Mouse (Mus musculus): Measurements from ENCODE around the gene Brd3os. TPM values are rescaled to one million over a fixed set of nuclear protein-coding genes. Genes with fewer than 3 reads are reported as not detected.

The Brd3os gene
- 2.4 and 3.4 TPM in 2 replicates for polyA plus RNA-seq (2015; fragmentation: Nextera tagmentation; extraction: Ambion mirVana)

DNA sequence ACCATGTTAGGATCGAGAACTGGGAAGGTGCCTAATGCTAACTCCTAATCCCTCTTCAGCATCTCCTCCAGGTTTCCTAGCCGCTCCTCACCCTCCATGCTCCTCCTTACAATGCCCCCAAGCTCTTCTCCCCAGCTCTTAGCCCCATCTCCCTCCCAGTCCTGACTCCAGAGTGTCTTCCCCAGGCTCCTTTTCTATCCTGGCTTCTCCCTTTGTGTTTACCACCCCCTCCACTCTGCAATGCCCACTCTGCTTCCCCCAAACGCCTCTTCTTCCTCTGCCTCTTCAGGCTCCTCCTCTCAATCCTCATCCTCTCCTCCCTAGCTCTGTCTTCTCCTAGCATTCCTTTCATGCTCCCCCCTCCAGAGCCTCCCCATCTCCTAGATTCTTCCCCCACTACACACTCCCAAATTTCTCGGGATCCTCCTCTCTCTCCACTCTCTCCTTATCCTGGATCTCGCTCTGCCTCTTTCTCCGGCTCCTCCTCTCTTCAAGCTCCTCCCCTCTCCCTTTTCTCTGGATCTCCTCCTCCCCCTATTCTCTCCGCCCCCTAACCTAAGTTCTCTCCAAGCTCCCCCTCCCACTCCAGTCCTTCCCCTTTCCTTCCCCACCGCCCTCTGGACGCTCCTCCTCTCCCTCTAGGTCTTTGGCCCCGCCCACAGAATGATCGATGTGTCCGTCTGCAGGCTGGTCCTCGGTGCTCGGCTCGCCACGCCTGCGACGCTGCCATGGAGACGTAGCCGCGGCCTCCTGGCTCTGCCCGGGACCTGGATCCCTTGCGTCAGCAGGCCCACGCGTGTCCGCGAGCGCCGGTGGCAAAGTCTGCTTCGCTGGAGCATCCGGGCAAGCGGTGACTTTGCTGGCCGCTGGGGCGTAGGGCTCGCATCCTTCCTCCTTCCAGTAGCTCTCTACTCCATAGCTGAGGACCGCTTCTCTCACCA is at the start of gene Brd3os:
Gene Brd3os, plus strand, starts transcription at position 558 of the 941 bp plus-strand sequence.

GRCm38 (mm10) chr2:27426855-27427457 is 15.2 kb upstream of the Brd3os start, which contains the start of gene Vav2:
Gene Vav2, minus strand, starts transcription at chr2:27427033.

Small RNA genes lying within 50 kb of the gene (microRNA-seq; reads per million reads assigned to microRNA genes)
- gene Gm24049 = 0 reads per million in 2 experiments
- gene Mir7578 = 0 reads per million in 2 experiments

Other genes with a start within 250 kb of the Brd3os start
- 5.0 and 5.7 TPM in 2 replicates for gene Sardh, start 194.0 kb upstream of the Brd3os start, polyA plus RNA-seq (2015; fragmentation: Nextera tagmentation; extraction: Ambion mirVana)
- 1.9 and 2.0 TPM in 2 replicates for gene Vav2, start 15.3 kb upstream of the Brd3os start, polyA plus RNA-seq (2015; fragmentation: Nextera tagmentation; extraction: Ambion mirVana)
- gene Brd3, start 65.3 kb downstream of the Brd3os start, polyA plus RNA-seq (2015; fragmentation: Nextera tagmentation; extraction: Ambion mirVana) = 84.3 and 87.4 TPM in 2 replicates
- 22.8 and 23.4 TPM in 2 replicates for gene Wdr5, start 72.8 kb downstream of the Brd3os start, polyA plus RNA-seq (2015; fragmentation: Nextera tagmentation; extraction: Ambion mirVana)
- gene Rxra, start 234.1 kb downstream of the Brd3os start, polyA plus RNA-seq (2015; fragmentation: Nextera tagmentation; extraction: Ambion mirVana) = 8.7 and 9.4 TPM in 2 replicates

All from skeletal muscle tissue, postnatal 0 days (tissue).